Mouse (Mus musculus) kidney, embryonic 14.5 days (tissue): ENCODE measurements around the gene Cwc25. TPM values are rescaled to one million over a fixed set of nuclear protein-coding genes. Genes with fewer than 3 reads are reported as not detected.

ENCODE experiments used
- ATAC-seq: fragments of 200-750 bp; cut with Nextera tagmentation; 2 replicates; pipeline ENCODE4 v1.8.0; 2017; ENCODE audit warnings: moderate number of reproducible peaks, mild to moderate bottlenecking, moderate TSS enrichment, moderate library complexity; ENCODE audit not compliant: low FRiP score, low TSS enrichment
- H3K27ac ChIP-seq: fragments of 300-500 bp; sonication (generic); 2 replicates; pipeline ENCODE4 v1.5.1; 2014; ENCODE audit warnings: low read depth, mild to moderate bottlenecking, low read length, moderate library complexity, mixed read lengths
- H3K27me3 ChIP-seq: fragments of 300-500 bp; sonication (generic); 2 replicates; pipeline ENCODE4 v1.6.1; 2014; ENCODE audit warnings: mild to moderate bottlenecking, low read length; ENCODE audit not compliant: control insufficient read depth, insufficient read depth
- H3K36me3 ChIP-seq: fragments of 300-500 bp; sonication (generic); 2 replicates; pipeline ENCODE4 v1.6.1; 2014; ENCODE audit warnings: low read length, mixed read lengths; ENCODE audit not compliant: control insufficient read depth, insufficient read depth
- H3K4me1 ChIP-seq: fragments of 300-500 bp; sonication (generic); 2 replicates; pipeline ENCODE4 v1.6.1; 2014; ENCODE audit warnings: low read length, mixed read lengths; ENCODE audit not compliant: control insufficient read depth, insufficient read depth
- H3K4me2 ChIP-seq: fragments of 300-500 bp; sonication (generic); replicated peaks from 2 replicates; pipeline ENCODE4 v1.6.1; 2014; ENCODE audit warnings: low read depth, mild to moderate bottlenecking, low read length
- H3K4me3 ChIP-seq: fragments of 300-500 bp; sonication (generic); 2 replicates; pipeline ENCODE4 v1.5.1; 2014; ENCODE audit warnings: mild to moderate bottlenecking, low read length
- H3K9ac ChIP-seq: fragments of 300-500 bp; sonication (generic); 2 replicates; pipeline ENCODE4 v1.6.1; 2014; ENCODE audit warnings: low read depth, mild to moderate bottlenecking, low read length, moderate library complexity
- H3K9me3 ChIP-seq: fragments of 300-500 bp; sonication (generic); 2 replicates; pipeline ENCODE4 v1.6.1; 2016; ENCODE audit warnings: low read length; ENCODE audit not compliant: control insufficient read depth
- WGBS: fragments of 180-500 bp; shearing (Covaris S2); extraction: QIAGEN DNeasy Blood & Tissue Kit; methylation state at CpG from one replicate; pipeline ENCODE4 v1.1.7; 2014; 5-methylcytosine and 5-hydroxymethylcytosine counted together
- polyA plus RNA-seq: library from polyadenylated mRNA; unstranded; fragments of >200 nt; fragmentation: Nextera tagmentation; extraction: Ambion mirVana; gene quantifications from 2 replicates; pipeline ENCODE4 v1.2.1, GENCODE M21; 2014

Gene Cwc25
- polyA plus RNA-seq: 12.6 and 13.7 TPM in 2 replicates

DNA sequence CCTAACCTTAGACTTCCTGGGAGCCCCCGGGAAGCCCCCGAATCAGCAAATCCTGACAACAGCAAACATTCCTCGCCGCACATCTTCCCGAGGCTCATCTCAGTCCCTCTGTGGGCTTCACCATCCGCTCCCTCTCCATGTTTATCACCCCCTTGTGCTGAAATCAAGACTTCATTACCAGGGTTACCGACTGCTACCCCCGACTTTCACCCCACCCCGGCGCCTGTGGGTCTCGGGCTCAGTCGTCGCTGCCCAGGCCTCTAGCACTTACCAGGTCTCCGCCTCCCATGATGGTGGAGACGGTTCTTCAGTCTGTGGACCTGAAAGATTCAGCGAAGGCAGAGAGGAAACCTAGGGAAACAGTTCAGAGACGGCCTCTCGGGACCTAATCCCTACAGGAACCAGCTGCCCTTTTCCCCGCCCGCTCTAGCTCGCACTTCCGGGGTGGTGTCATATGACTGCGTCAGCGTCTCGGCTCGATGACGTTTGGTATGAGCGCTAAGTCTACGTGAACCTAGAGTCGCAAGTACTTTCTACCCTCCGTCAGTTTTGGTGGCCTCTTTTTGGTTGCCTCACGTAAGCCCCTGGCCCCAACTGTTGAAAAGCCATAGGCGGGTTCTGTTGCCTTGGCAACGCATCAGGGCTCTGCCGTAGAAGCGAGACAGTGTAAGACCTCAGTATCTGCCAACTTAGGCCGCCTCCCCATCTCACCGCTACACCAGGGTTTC, at the start of gene Cwc25:
Gene Cwc25 (minus strand): TSS at position 403 of the 728 bp plus-strand sequence.
- no peaks in the 10 kb centered on the region for H3K9me3 ChIP-seq
- peak within 1 kb of the TSS; percentile 59 for H3K4me2 ChIP-seq
- peaks cover 15% of the 10 kb centered on the region for H3K36me3 ChIP-seq
- no peaks in the 10 kb centered on the region for H3K27me3 ChIP-seq
- H3K9ac ChIP-seq: peak within 1 kb of the TSS; percentile 87
- under 1% methylated on average over 38 of the region's 38 CpGs for WGBS
- H3K27ac ChIP-seq: peak within 1 kb of the TSS; percentile 51
- peak within 1 kb of the TSS; percentile 74 for H3K4me3 ChIP-seq
- 0 out of 2 replicates have a peak, but pooled peaks cover 5% of the 10 kb centered on the region for H3K4me1 ChIP-seq
- peak; percentile 94 for ATAC-seq

DNA sequence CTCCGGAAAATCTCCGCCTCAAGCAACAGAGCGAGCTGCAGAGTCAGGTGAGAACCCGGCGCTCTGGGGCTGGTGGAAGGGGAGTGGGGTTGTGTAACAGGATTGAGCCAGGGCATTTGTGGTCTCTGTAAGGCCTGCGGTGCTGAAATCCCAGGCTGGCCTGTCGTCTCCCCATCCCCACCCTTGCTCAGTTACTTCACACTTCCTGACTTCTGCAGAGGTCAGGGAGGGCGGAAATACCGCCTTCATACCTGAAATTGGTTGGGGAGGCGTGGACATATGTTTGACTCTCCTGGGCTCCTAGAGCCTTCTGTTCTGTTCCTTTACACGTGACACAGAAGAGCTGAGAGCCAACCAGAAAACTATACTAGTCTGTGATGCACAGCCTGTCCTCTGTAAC, 49.4 kb upstream of the Cwc25 start:
- peaks cover 76% of the 10 kb centered on the region for H3K4me1 ChIP-seq
- peaks cover 47% of the 10 kb centered on the region for H3K36me3 ChIP-seq
- H3K9me3 ChIP-seq: no peaks in the 10 kb centered on the region
- H3K27me3 ChIP-seq: no peaks in the 10 kb centered on the region
- H3K4me3 ChIP-seq: no peak overlapping the region
- ATAC-seq: no peak
- H3K4me2 ChIP-seq: no peak overlapping the region
- H3K27ac ChIP-seq: no peak overlapping the region
- no peak overlapping the region for H3K9ac ChIP-seq
- WGBS: 80% methylated on average over 11 of the region's 11 CpGs

DNA sequence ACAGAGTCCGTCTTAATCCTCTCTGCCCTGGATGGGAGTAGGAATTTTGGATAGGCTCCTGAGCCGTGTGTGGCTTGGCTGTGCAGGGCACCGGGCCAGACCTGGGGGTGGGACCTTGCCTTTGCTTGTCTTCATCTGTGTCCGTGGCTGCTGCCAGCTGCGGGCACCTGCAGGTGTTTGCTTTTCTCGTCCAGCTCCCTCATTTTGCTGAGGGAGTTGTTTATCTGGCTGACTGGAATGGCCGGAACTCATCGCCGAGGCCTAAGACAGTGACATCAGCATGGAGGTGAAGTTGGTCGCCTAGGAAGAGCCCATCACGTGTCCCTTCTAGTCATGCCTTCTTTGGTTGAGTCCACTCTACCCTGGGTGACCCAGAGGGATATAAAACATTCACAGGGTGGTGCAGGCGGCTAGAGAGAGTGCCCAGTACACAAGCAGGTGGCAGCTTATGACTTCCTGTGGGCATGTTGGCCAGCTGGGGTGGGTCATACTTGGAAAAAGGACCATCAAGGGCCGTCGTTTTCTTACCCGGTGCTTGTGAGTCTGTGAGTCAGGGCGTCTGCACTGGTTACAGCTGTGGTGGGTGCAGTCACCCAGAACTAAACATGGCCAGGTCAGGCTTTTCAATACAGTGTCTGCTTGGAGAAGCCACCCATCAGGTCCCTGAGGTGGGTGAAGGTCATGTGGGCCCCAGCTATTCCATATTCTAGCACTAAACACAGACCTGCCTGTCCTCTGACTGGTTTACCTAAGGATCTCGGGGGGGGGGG, 47.6 kb upstream of the Cwc25 start:
- Histone ChIP-seq H3K4me3 (no peak overlapping the region), H3K9me3 (no peaks in the 10 kb centered on the region), H3K4me2 (no peak overlapping the region), H3K36me3 (peaks cover 49% of the 10 kb centered on the region), H3K4me1 (peaks cover 87% of the 10 kb centered on the region), H3K9ac (no peak overlapping the region), H3K27me3 (no peaks in the 10 kb centered on the region), H3K27ac (no peak overlapping the region)
- ATAC-seq: no peak
- 58% methylated on average over 17 of the region's 17 CpGs for WGBS

DNA sequence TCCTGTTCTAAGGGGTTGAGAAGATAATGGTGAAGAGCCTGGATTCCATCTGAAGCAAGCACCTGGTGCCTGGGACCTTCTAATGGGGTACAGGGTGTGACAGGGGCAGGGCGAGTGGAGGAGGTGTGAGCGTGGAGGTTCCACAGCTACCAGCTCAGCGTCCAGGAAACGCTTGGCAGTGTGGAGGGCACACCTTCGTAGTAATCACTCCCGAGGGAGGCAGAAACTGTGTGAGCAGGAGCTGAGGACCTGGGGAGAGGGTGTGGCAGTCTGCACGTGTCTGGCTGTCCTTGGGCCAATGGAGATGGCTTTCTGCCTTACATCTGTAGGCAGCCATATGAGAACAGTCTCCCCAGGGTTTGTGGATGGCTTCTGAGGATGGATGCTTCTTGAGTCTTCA, 46.7 kb upstream of the Cwc25 start:
- no peak overlapping the region for H3K9ac ChIP-seq
- H3K4me1 ChIP-seq: peaks cover 87% of the 10 kb centered on the region
- no peak for ATAC-seq
- H3K27me3 ChIP-seq: no peaks in the 10 kb centered on the region
- H3K4me2 ChIP-seq: no peak overlapping the region
- no peak overlapping the region for H3K4me3 ChIP-seq
- 53% methylated on average over 7 of the region's 7 CpGs for WGBS
- H3K27ac ChIP-seq: no peak overlapping the region; the same call in 1 of the 2 replicates
- H3K36me3 ChIP-seq: peaks cover 43% of the 10 kb centered on the region
- no peaks in the 10 kb centered on the region for H3K9me3 ChIP-seq

DNA sequence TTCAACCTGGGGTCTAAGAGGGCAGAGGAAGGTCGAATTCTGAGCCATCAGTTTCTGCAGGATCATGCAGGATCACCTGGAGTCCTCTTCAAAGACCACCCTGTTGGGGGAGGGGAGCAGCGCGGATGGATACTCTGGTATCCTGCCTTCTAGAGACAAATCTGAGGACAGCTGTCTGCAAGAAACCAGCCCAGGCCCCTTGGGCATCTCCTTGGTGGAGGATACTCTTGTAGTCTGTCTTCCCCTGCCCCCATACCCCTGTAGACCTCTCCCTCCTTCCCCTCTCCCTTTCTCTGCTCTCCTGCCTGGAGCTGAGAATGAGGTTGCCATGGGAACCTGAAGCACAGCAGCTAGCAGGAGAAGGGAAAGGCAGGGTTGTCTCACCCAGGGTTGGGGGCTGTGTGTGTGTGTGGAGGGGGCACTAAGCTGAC, 46.1 kb upstream of the Cwc25 start:
- Histone ChIP-seq H3K9ac (no peak overlapping the region), H3K36me3 (peaks cover 43% of the 10 kb centered on the region), H3K27me3 (no peaks in the 10 kb centered on the region), H3K4me1 (peaks cover 87% of the 10 kb centered on the region), H3K27ac (peak overlapping the region; percentile 79), H3K9me3 (no peaks in the 10 kb centered on the region), H3K4me2 (no peak overlapping the region; the same call in 1 of the 2 replicates), H3K4me3 (no peak overlapping the region)
- 42% methylated on average over 3 of the region's 3 CpGs for WGBS
- ATAC-seq: peak; percentile 32; the same call in 1 of the 2 replicates

DNA sequence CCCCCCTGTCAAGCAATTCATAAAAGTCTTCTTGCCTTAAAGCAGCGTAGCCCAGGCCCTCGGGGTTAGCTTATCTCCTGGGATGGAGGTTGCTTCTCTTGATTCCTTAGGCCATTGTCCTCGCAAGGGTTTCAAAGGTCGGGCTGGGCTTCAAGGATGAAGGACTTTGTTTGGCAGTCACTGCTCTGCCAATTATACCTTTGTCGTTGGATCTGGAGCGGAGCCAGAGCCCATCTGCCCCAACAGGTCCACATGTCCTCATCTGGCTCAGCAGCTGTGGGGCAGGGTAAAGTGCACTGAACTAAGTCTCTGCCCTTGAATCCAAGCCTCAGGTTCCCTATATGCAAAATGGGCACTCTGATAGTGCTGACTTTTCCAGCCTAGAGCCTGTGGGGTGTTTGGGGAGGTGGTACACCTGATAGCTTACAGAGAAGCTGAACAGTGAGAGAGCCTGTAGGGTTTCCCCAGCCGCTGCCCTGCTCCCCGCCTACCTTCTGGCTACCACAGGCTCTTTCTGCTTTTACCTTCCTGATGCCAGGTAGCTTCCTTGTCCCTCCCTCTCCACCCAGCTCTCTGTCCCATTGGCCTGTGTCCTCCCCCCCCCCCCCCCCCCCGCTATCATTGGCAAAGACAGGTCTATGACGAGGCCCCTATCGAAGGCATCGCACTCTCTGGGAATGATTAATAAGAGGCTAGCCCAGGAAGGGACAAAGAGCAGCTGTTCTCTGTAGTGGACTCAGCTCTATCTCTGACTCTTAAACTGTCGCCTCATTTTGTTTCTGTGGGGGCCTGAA, 45.4 kb upstream of the Cwc25 start:
- no peaks in the 10 kb centered on the region for H3K27me3 ChIP-seq
- no peaks in the 10 kb centered on the region for H3K9me3 ChIP-seq
- peak overlapping the region; percentile 21; the same call in 1 of the 2 replicates for H3K4me2 ChIP-seq
- H3K36me3 ChIP-seq: peaks cover 44% of the 10 kb centered on the region
- peak overlapping the region; percentile 79 for H3K27ac ChIP-seq
- no peak overlapping the region for H3K4me3 ChIP-seq
- H3K4me1 ChIP-seq: peaks cover 86% of the 10 kb centered on the region
- WGBS: 43% methylated on average over 12 of the region's 13 CpGs
- H3K9ac ChIP-seq: 0 out of 2 replicates have a peak overlapping the region, but pooled peaks have one; percentile 1
- 0 out of 2 replicates have a peak, but pooled peaks have one; percentile 14 for ATAC-seq

DNA sequence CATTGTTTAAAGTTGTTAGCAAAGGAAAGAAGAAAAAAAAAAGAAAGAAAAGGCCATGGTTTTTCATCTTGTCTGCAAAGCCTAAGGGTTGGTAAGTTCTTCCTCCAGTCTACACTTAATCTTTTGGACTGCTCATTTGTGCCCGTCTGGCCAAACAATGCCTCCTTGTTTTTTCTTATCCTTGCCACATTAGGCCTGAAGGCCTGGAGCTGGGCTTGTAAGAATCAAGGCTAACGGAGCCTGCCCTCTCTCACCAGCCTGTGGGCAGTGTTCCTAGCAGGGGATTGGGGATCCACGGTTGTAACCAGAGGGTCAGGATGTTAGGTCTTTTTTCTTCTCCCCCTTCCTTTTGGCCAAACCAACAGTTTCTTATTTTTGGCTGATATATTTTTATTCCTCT, 44.6 kb upstream of the Cwc25 start:
- peaks cover 87% of the 10 kb centered on the region for H3K4me1 ChIP-seq
- H3K36me3 ChIP-seq: peaks cover 37% of the 10 kb centered on the region
- no peak overlapping the region; the same call in 1 of the 2 replicates for H3K4me2 ChIP-seq
- H3K9me3 ChIP-seq: no peaks in the 10 kb centered on the region
- no peak for ATAC-seq
- no peak overlapping the region for H3K9ac ChIP-seq
- 55% methylated on average over 3 of the region's 3 CpGs for WGBS
- H3K27ac ChIP-seq: peak overlapping the region; percentile 4; the same call in 1 of the 2 replicates
- H3K27me3 ChIP-seq: no peaks in the 10 kb centered on the region
- no peak overlapping the region for H3K4me3 ChIP-seq

DNA sequence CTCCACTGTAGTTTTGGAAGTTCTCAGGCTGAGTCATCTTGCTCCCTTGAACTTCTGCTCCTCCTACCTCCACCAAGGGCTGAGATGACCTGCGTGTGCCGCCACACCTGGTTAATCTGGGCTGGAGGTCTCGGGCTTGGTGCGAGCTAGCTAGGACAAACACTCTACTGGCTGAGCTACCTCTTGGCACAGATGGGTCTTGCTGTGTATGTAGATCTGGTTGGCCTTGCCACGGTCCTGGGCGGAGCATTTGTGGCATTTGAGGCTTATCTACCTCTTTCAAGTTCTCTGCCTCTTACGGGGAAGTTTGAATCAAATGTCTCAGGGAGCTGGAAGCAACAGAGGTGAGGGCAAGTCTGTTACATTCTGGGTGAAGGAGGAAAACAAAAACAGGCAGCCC, 44.0 kb upstream of the Cwc25 start:
- H3K9ac ChIP-seq: no peak overlapping the region
- H3K9me3 ChIP-seq: no peaks in the 10 kb centered on the region
- H3K27ac ChIP-seq: no peak overlapping the region
- no peak overlapping the region for H3K4me3 ChIP-seq
- H3K27me3 ChIP-seq: no peaks in the 10 kb centered on the region
- H3K4me2 ChIP-seq: no peak overlapping the region
- no peak for ATAC-seq
- H3K4me1 ChIP-seq: peaks cover 89% of the 10 kb centered on the region
- H3K36me3 ChIP-seq: peaks cover 31% of the 10 kb centered on the region
- WGBS: 63% methylated on average over 7 of the region's 7 CpGs
